Mouse (Mus musculus) granulocyte monocyte progenitor cell, adult 5-6 weeks (primary cell): ENCODE data around the gene Wdr90. TPM values are rescaled to one million over a fixed set of nuclear protein-coding genes. Genes with fewer than 3 reads are reported as not detected.
"Not testable (repeated sequence)": the region's sequence is repeated elsewhere in the genome, so short reads cannot be mapped to it uniquely, and the experiment has no call there.

Source experiments
- ATAC-seq: replicated peaks from 2 replicates; pipeline ENCODE4 v1.8.0; 2016; ENCODE audit warnings: mild to moderate bottlenecking, moderate TSS enrichment, inconsistent platforms; ENCODE audit not compliant: poor library complexity, severe bottlenecking
- total RNA-seq, 2 experiments: library from RNA; stranded (forward) in 1 of 2; stranded (reverse) in 1 of 2; fragments of 200-712, 200-1000 nt in 1 of 2; fragments of >200 nt in 1 of 2; fragmentation: Nextera tagmentation in 1 of 2; gene quantifications; 2 replicates each; pipeline ENCODE4 v1.2.3; 2014 to 2017

Gene Wdr90
- total RNA-seq, 2 experiments from 2014 or later: 11.8 to 64.7 TPM

- 0 out of 2 replicates have a peak, but pooled peaks have one; percentile 13 for ATAC-seq
Observed at GRCm38 (mm10) chr17:25809606-25810340, 51.5 kb downstream of the Wdr90 start.

GRCm38 (mm10) chr17:25808789-25809605 is 52.3 kb downstream of the Wdr90 start, which contains the start of gene Fbxl16:
Fbxl16 (plus strand) TSS chr17:25809085.
- peak; percentile 16; the same call in 1 of the 2 replicates for ATAC-seq

GRCm38 (mm10) chr17:25808028-25808427 is 53.3 kb downstream of the Wdr90 start:
- ATAC-seq: no peak

GRCm38 (mm10) chr17:25807452-25807851 is 53.8 kb downstream of the Wdr90 start:
- not testable (repeated sequence) for ATAC-seq

GRCm38 (mm10) chr17:25806507-25806906 is 54.8 kb downstream of the Wdr90 start:
- ATAC-seq: no peak

- peak; percentile 31; the same call in 1 of the 2 replicates for ATAC-seq
Observed at GRCm38 (mm10) chr17:25802825-25803517, 58.3 kb downstream of the Wdr90 start.

- ATAC-seq: peak; percentile 62
Observed at GRCm38 (mm10) chr17:25801029-25801428, 60.3 kb downstream of the Wdr90 start.

GRCm38 (mm10) chr17:25796951-25797369 is 64.3 kb downstream of the Wdr90 start, which contains the start of gene Metrn:
Metrn (minus strand) TSS chr17:25797136.
- peak; percentile 83 for ATAC-seq

- no peak for ATAC-seq
Observed at GRCm38 (mm10) chr17:25796211-25796771, 65.0 kb downstream of the Wdr90 start.

- no peak for ATAC-seq
Observed at GRCm38 (mm10) chr17:25795609-25796092, 65.7 kb downstream of the Wdr90 start, which contains the start of gene AC134908.4. AC134908.4 (minus strand) TSS chr17:25795659.

GRCm38 (mm10) chr17:25794998-25795397 is 66.3 kb downstream of the Wdr90 start:
- no peak for ATAC-seq

Other genes with a start within 250 kb of the Wdr90 start
- not detected in 2 replicates for gene Gng13, start 144.3 kb downstream of the Wdr90 start, total RNA-seq (2014; fragmentation: Nextera tagmentation)
- not detected in 2 replicates for gene Gng13, start 144.3 kb downstream of the Wdr90 start, total RNA-seq (2017)
- gene Chtf18, start 134.1 kb downstream of the Wdr90 start, total RNA-seq (2014; fragmentation: Nextera tagmentation): 16.8 and 29.8 TPM in 2 replicates
- gene Chtf18, start 134.1 kb downstream of the Wdr90 start, total RNA-seq (2017): 17.0 and 22.4 TPM in 2 replicates
- 10.9 and 15.6 TPM in 2 replicates for gene Rpusd1, start 133.8 kb downstream of the Wdr90 start, total RNA-seq (2014; fragmentation: Nextera tagmentation)
- 4.2 and 6.6 TPM in 2 replicates for gene Rpusd1, start 133.8 kb downstream of the Wdr90 start, total RNA-seq (2017)
- gene Mslnl, start 125.5 kb downstream of the Wdr90 start, total RNA-seq (2014; fragmentation: Nextera tagmentation): not detected in 2 replicates
- gene Mslnl, start 125.5 kb downstream of the Wdr90 start, total RNA-seq (2017): not detected in 2 replicates
- not detected in 2 replicates for gene Msln, start 107.1 kb downstream of the Wdr90 start, total RNA-seq (2014; fragmentation: Nextera tagmentation)
- not detected in 2 replicates for gene Msln, start 107.1 kb downstream of the Wdr90 start, total RNA-seq (2017)
- 22.8 and 23.5 TPM in 2 replicates for gene Narfl, start 87.7 kb downstream of the Wdr90 start, total RNA-seq (2014; fragmentation: Nextera tagmentation)
- gene Narfl, start 87.7 kb downstream of the Wdr90 start, total RNA-seq (2017): 15.0 and 17.4 TPM in 2 replicates
- 24.1 and 27.6 TPM in 2 replicates for gene Haghl, start 75.8 kb downstream of the Wdr90 start, total RNA-seq (2014; fragmentation: Nextera tagmentation)
- gene Haghl, start 75.8 kb downstream of the Wdr90 start, total RNA-seq (2017): 13.8 and 19.4 TPM in 2 replicates
- 0.45 TPM in 1 of 2 replicates, not detected in the other for gene Ccdc78, start 74.9 kb downstream of the Wdr90 start, total RNA-seq (2014; fragmentation: Nextera tagmentation)
- gene Ccdc78, start 74.9 kb downstream of the Wdr90 start, total RNA-seq (2017): 0.52 TPM in 1 of 2 replicates, not detected in the other
- gene Fam173a, start 68.6 kb downstream of the Wdr90 start, total RNA-seq (2014; fragmentation: Nextera tagmentation): 85.3 and 92.7 TPM in 2 replicates
- 31.9 and 43.1 TPM in 2 replicates for gene Fam173a, start 68.6 kb downstream of the Wdr90 start, total RNA-seq (2017)
- gene AC134908.4, start 65.8 kb downstream of the Wdr90 start, total RNA-seq (2014; fragmentation: Nextera tagmentation): not detected in 2 replicates
- gene AC134908.4, start 65.8 kb downstream of the Wdr90 start, total RNA-seq (2017): not detected in 2 replicates
- gene Metrn, start 64.4 kb downstream of the Wdr90 start, total RNA-seq (2014; fragmentation: Nextera tagmentation): 15.8 and 23.3 TPM in 2 replicates
- 33.5 and 64.4 TPM in 2 replicates for gene Metrn, start 64.4 kb downstream of the Wdr90 start, total RNA-seq (2017)
- gene Fbxl16, start 52.4 kb downstream of the Wdr90 start, total RNA-seq (2014; fragmentation: Nextera tagmentation): not detected in 2 replicates
- not detected in 2 replicates for gene Fbxl16, start 52.4 kb downstream of the Wdr90 start, total RNA-seq (2017)
- gene Wdr24, start 37.9 kb downstream of the Wdr90 start, total RNA-seq (2014; fragmentation: Nextera tagmentation): 12.5 and 16.9 TPM in 2 replicates
- 14.8 and 19.3 TPM in 2 replicates for gene Wdr24, start 37.9 kb downstream of the Wdr90 start, total RNA-seq (2017)
- 19.5 and 23.1 TPM in 2 replicates for gene Jmjd8, start 32.6 kb downstream of the Wdr90 start, total RNA-seq (2014; fragmentation: Nextera tagmentation)
- gene Jmjd8, start 32.6 kb downstream of the Wdr90 start, total RNA-seq (2017): 15.2 and 23.4 TPM in 2 replicates
- 112 and 131 TPM in 2 replicates for gene Stub1, start 28.1 kb downstream of the Wdr90 start, total RNA-seq (2014; fragmentation: Nextera tagmentation)
- 99.3 and 101 TPM in 2 replicates for gene Stub1, start 28.1 kb downstream of the Wdr90 start, total RNA-seq (2017)
- gene Rhbdl1, start 24.2 kb downstream of the Wdr90 start, total RNA-seq (2014; fragmentation: Nextera tagmentation): 1.1 and 3.0 TPM in 2 replicates
- not detected in 2 replicates for gene Rhbdl1, start 24.2 kb downstream of the Wdr90 start, total RNA-seq (2017)
- gene Gm20683, start 19.7 kb downstream of the Wdr90 start, total RNA-seq (2014; fragmentation: Nextera tagmentation): 1.2 TPM in 1 of 2 replicates, not detected in the other
- gene Gm20683, start 19.7 kb downstream of the Wdr90 start, total RNA-seq (2017): 0.41 and 1.2 TPM in 2 replicates
- gene Rhot2, start 16.6 kb downstream of the Wdr90 start, total RNA-seq (2014; fragmentation: Nextera tagmentation): 28.3 and 35.5 TPM in 2 replicates
- 11.9 and 17.8 TPM in 2 replicates for gene Rhot2, start 16.6 kb downstream of the Wdr90 start, total RNA-seq (2017)
- gene Mcrip2, start 7.3 kb upstream of the Wdr90 start, total RNA-seq (2014; fragmentation: Nextera tagmentation): 30.4 and 58.6 TPM in 2 replicates
- gene Mcrip2, start 7.3 kb upstream of the Wdr90 start, total RNA-seq (2017): 11.2 and 25.8 TPM in 2 replicates
- 23.4 and 27.7 TPM in 2 replicates for gene Mettl26, start 13.6 kb upstream of the Wdr90 start, total RNA-seq (2014; fragmentation: Nextera tagmentation)
- 9.7 and 15.2 TPM in 2 replicates for gene Mettl26, start 13.6 kb upstream of the Wdr90 start, total RNA-seq (2017)
- gene Wfikkn1, start 19.4 kb upstream of the Wdr90 start, total RNA-seq (2014; fragmentation: Nextera tagmentation): 2.1 TPM in 1 of 2 replicates, not detected in the other
- gene Wfikkn1, start 19.4 kb upstream of the Wdr90 start, total RNA-seq (2017): 1.1 and 1.3 TPM in 2 replicates
- 9.4 and 15.9 TPM in 2 replicates for gene Rab40c, start 58.2 kb upstream of the Wdr90 start, total RNA-seq (2014; fragmentation: Nextera tagmentation)
- 7.2 and 11.8 TPM in 2 replicates for gene Rab40c, start 58.2 kb upstream of the Wdr90 start, total RNA-seq (2017)
- 63.5 and 87.9 TPM in 2 replicates for gene Pigq, start 83.4 kb upstream of the Wdr90 start, total RNA-seq (2014; fragmentation: Nextera tagmentation)
- 32.4 and 37.1 TPM in 2 replicates for gene Pigq, start 83.4 kb upstream of the Wdr90 start, total RNA-seq (2017)
- gene Nhlrc4, start 83.5 kb upstream of the Wdr90 start, total RNA-seq (2014; fragmentation: Nextera tagmentation): not detected in 2 replicates
- not detected in 2 replicates for gene Nhlrc4, start 83.5 kb upstream of the Wdr90 start, total RNA-seq (2017)
- gene A930017K11Rik, start 91.1 kb upstream of the Wdr90 start, total RNA-seq (2014; fragmentation: Nextera tagmentation): not detected in 2 replicates
- not detected in 2 replicates for gene A930017K11Rik, start 91.1 kb upstream of the Wdr90 start, total RNA-seq (2017)
- 12.5 and 16.4 TPM in 2 replicates for gene Capn15, start 124.3 kb upstream of the Wdr90 start, total RNA-seq (2014; fragmentation: Nextera tagmentation)
- 3.2 and 5.3 TPM in 2 replicates for gene Capn15, start 124.3 kb upstream of the Wdr90 start, total RNA-seq (2017)
- gene Rab11fip3, start 208.1 kb upstream of the Wdr90 start, total RNA-seq (2014; fragmentation: Nextera tagmentation): 1.3 and 3.6 TPM in 2 replicates
- 0.46 and 0.60 TPM in 2 replicates for gene Rab11fip3, start 208.1 kb upstream of the Wdr90 start, total RNA-seq (2017)
- gene Decr2, start 228.8 kb upstream of the Wdr90 start, total RNA-seq (2014; fragmentation: Nextera tagmentation): 5.7 and 13.3 TPM in 2 replicates
- gene Decr2, start 228.8 kb upstream of the Wdr90 start, total RNA-seq (2017): 14.8 and 17.0 TPM in 2 replicates
- gene Nme4, start 234.1 kb upstream of the Wdr90 start, total RNA-seq (2014; fragmentation: Nextera tagmentation): 74.1 and 75.1 TPM in 2 replicates
- gene Nme4, start 234.1 kb upstream of the Wdr90 start, total RNA-seq (2017): 41.2 and 43.4 TPM in 2 replicates